Mouse (Mus musculus): Measurements from ENCODE around the gene Usmg5. TPM values are rescaled to one million over a fixed set of nuclear protein-coding genes. Genes with fewer than 3 reads are reported as not detected.
"Not testable (repeated sequence)": the region's sequence is repeated elsewhere in the genome, so short reads cannot be mapped to it uniquely, and the experiment has no call there.

The Usmg5 gene
- 1,592 and 1,616 TPM in 2 replicates for polyA plus RNA-seq (2015; fragmentation: Nextera tagmentation; extraction: Ambion mirVana)

DNA sequence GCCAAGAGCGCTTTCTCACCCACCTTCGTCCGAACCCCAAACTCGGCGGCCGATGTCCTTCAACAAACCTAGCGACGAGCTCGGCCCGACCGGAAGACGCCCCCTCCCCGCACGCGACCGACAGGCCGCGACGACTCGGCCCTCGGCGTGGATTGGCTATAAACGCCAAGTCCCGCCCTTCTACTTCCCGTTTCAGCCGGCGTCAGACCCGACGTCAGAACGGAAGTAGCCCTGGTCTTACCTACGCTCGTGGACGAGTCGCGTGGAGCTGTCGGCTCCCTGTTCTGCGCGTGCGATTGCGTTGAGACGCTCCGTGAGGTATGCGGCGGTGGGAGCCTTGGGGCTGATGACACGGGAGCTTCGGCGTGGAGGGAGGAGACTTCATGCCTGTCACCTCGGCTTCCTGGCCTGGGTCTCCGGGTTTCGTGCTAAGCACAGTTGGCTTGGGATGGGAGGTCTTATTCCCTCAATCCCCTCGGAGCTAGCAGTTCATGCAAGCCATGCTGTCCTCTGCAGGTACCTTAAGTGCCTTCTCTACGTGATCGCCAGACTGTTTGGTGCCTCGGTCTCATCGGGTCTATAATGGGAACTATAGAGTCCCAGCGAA is at the start of gene Usmg5, which contains the start of gene Pdcd11:
Gene Usmg5 (minus strand): TSS at position 98 of the 607 bp plus-strand sequence.
Gene Pdcd11 (plus strand): TSS at position 219 of the 607 bp plus-strand sequence.
- Histone ChIP-seq H3K27ac (ENCODE audit: low read length) (peak within 1 kb of the TSS; percentile 91), H3K4me1 (ENCODE audit: control insufficient read depth, insufficient read depth, low read length) (peaks cover 12% of the 10 kb centered on the region), H3K27me3 (replicated peaks; ENCODE audit: control insufficient read depth, insufficient read depth, low read length) (no peaks in the 10 kb centered on the region), H3K4me2 (ENCODE audit: low read depth, low read length) (peak within 1 kb of the TSS; percentile 76), H3K36me3 (ENCODE audit: control insufficient read depth, insufficient read depth, low read length) (peaks cover 5% of the 10 kb centered on the region), H3K4me3 (ENCODE audit: low read length) (peak within 1 kb of the TSS; percentile 95), H3K9ac (ENCODE audit: low read depth, low read length) (peak within 1 kb of the TSS; percentile 99), H3K9me3 (ENCODE audit: control insufficient read depth, low read length) (no peaks in the 10 kb centered on the region)
- peak; percentile 99 for ATAC-seq
- WGBS: under 1% methylated on average over 56 of the region's 56 CpGs

- not testable (repeated sequence) for H3K36me3 ChIP-seq (ENCODE audit: control insufficient read depth, insufficient read depth, low read length); H3K4me2 ChIP-seq (ENCODE audit: low read depth, low read length); H3K4me3 ChIP-seq (ENCODE audit: low read length); H3K9ac ChIP-seq (ENCODE audit: low read depth, low read length); H3K27me3 ChIP-seq (replicated peaks; ENCODE audit: control insufficient read depth, insufficient read depth, low read length); ATAC-seq; H3K27ac ChIP-seq (ENCODE audit: low read length); H3K9me3 ChIP-seq (ENCODE audit: control insufficient read depth, low read length)
- WGBS: 31% methylated on average over 7 of the region's 7 CpGs
- peaks cover 18% of the 10 kb centered on the region for H3K4me1 ChIP-seq (ENCODE audit: control insufficient read depth, insufficient read depth, low read length)
Measured at GRCm38 (mm10) chr19:47139611-47140010, 49.2 kb upstream of the Usmg5 start.

DNA sequence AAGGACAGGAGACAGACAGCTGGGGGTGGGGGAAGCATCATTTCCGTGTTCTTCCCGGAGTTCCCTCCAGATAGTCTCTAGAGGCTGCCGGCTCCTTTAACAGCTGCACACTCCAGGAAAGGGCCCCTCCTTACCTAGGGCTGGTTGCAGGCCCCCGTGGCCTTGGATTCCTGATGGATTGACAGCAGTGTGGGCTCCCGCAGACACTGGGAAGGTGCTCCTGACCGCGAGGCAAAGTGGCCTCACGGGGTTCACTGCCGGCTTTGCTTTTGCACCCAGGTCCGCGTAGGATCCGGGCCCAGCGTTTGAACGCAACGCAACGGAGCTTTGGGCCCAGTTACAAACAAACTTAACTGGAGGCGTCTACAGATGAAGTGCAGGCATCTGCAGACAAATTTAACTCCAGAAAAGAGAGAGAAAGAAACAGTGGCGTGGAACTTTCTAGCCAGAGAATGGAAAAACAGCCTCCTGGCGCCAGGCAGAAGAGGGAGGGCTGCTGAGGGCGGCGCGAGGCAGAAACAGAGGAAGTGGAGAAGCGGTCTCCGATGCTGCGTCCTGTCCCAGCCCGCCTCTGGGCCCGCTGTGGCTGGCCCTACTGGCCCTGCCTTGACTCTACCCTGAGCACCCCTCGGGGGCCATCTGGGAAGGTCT is 47.4 kb upstream of the Usmg5 start, which contains the start of gene Calhm2:
Gene Calhm2 (minus strand): TSS at position 524 of the 651 bp plus-strand sequence.
- WGBS: 2% methylated on average over 28 of the region's 28 CpGs
- Histone ChIP-seq H3K4me3 (ENCODE audit: low read length) (peak within 1 kb of the TSS; percentile 47), H3K9me3 (ENCODE audit: control insufficient read depth, low read length) (no peaks in the 10 kb centered on the region), H3K36me3 (ENCODE audit: control insufficient read depth, insufficient read depth, low read length) (peaks cover 4% of the 10 kb centered on the region; the same call in 1 of the 2 replicates), H3K4me1 (ENCODE audit: control insufficient read depth, insufficient read depth, low read length) (peaks cover 18% of the 10 kb centered on the region), H3K27me3 (replicated peaks; ENCODE audit: control insufficient read depth, insufficient read depth, low read length) (no peaks in the 10 kb centered on the region), H3K27ac (ENCODE audit: low read length) (peak within 1 kb of the TSS; percentile 77), H3K4me2 (ENCODE audit: low read depth, low read length) (peak within 1 kb of the TSS; percentile 59), H3K9ac (ENCODE audit: low read depth, low read length) (peak within 1 kb of the TSS; percentile 73)
- peak; percentile 73 for ATAC-seq

GRCm38 (mm10) chr19:47137051-47137581 is 46.7 kb upstream of the Usmg5 start:
- Histone ChIP-seq H3K27me3 (replicated peaks; ENCODE audit: control insufficient read depth, insufficient read depth, low read length) (no peaks in the 10 kb centered on the region), H3K27ac (ENCODE audit: low read length) (peak overlapping the region; percentile 77), H3K36me3 (ENCODE audit: control insufficient read depth, insufficient read depth, low read length) (peaks cover 11% of the 10 kb centered on the region; the same call in 1 of the 2 replicates), H3K9ac (ENCODE audit: low read depth, low read length) (peak overlapping the region; percentile 73), H3K4me3 (ENCODE audit: low read length) (peak overlapping the region; percentile 47), H3K4me2 (ENCODE audit: low read depth, low read length) (peak overlapping the region; percentile 59), H3K4me1 (ENCODE audit: control insufficient read depth, insufficient read depth, low read length) (peaks cover 18% of the 10 kb centered on the region), H3K9me3 (ENCODE audit: control insufficient read depth, low read length) (no peaks in the 10 kb centered on the region)
- WGBS: 23% methylated on average over 6 of the region's 6 CpGs
- peak; percentile 76 for ATAC-seq

DNA sequence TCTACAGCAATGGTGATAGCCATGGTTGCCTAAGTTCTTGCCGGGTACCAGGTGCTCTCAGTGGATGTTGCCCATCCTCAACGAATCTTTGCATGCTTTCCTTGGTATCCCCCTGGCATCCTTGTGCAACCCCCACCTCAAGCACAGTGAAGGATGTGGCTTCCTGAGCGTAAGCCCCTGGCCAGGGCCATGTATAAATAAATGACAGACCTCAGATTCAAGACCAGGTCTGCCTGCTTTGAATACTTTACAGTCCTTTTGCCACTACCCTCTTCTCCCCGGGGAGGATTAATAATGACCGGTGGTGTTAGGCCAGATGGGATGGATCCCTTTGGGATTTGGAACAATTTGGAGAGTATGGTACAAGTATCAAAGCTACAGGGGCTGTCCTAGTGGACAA is 45.7 kb upstream of the Usmg5 start:
- H3K4me1 ChIP-seq (ENCODE audit: control insufficient read depth, insufficient read depth, low read length): peaks cover 18% of the 10 kb centered on the region
- H3K4me2 ChIP-seq (ENCODE audit: low read depth, low read length): no peak overlapping the region; the same call in 1 of the 2 replicates
- peaks cover 11% of the 10 kb centered on the region; the same call in 1 of the 2 replicates for H3K36me3 ChIP-seq (ENCODE audit: control insufficient read depth, insufficient read depth, low read length)

GRCm38 (mm10) chr19:47135568-47135967 is 45.1 kb upstream of the Usmg5 start:
- Histone ChIP-seq H3K27me3 (replicated peaks; ENCODE audit: control insufficient read depth, insufficient read depth, low read length) (no peaks in the 10 kb centered on the region), H3K9ac (ENCODE audit: low read depth, low read length) (no peak overlapping the region), H3K4me3 (ENCODE audit: low read length) (no peak overlapping the region), H3K4me2 (ENCODE audit: low read depth, low read length) (no peak overlapping the region), H3K36me3 (ENCODE audit: control insufficient read depth, insufficient read depth, low read length) (peaks cover 14% of the 10 kb centered on the region; the same call in 1 of the 2 replicates), H3K27ac (ENCODE audit: low read length) (no peak overlapping the region), H3K4me1 (ENCODE audit: control insufficient read depth, insufficient read depth, low read length) (peaks cover 18% of the 10 kb centered on the region), H3K9me3 (ENCODE audit: control insufficient read depth, low read length) (no peaks in the 10 kb centered on the region)
- ATAC-seq: no peak
- 91% methylated on average over 17 of the region's 17 CpGs for WGBS

More for the DNA sequence above, 45.7 kb upstream of the Usmg5 start:
- Histone ChIP-seq H3K27me3 (replicated peaks; ENCODE audit: control insufficient read depth, insufficient read depth, low read length) (no peaks in the 10 kb centered on the region), H3K4me3 (ENCODE audit: low read length) (no peak overlapping the region), H3K9me3 (ENCODE audit: control insufficient read depth, low read length) (no peaks in the 10 kb centered on the region), H3K27ac (ENCODE audit: low read length) (no peak overlapping the region), H3K9ac (ENCODE audit: low read depth, low read length) (no peak overlapping the region)
- 81% methylated on average over 5 of the region's 5 CpGs for WGBS
- no peak for ATAC-seq

DNA sequence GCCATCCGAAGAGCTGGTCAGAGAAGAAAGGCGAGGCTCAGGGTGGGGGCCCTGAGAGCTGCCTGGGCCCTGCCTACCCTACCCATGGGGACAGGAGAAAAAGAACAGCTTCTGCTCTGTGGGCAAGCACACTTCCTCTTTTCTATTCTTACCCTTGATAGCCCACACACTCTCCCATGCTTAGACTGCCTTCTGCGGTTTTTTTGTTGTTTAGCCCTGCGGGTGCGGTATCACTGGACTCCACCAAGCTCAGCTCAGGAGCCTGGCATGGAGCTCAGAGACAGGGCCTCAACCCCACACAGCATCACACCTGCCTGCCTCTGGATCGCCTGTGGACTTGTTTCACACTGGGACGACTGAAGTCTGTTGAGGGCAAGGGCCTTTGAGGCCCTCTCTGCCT is 42.7 kb upstream of the Usmg5 start:
- ATAC-seq: no peak
- WGBS: 85% methylated on average over 7 of the region's 7 CpGs
- Histone ChIP-seq H3K4me3 (ENCODE audit: low read length) (no peak overlapping the region), H3K4me2 (ENCODE audit: low read depth, low read length) (no peak overlapping the region), H3K9ac (ENCODE audit: low read depth, low read length) (no peak overlapping the region), H3K36me3 (ENCODE audit: control insufficient read depth, insufficient read depth, low read length) (peaks cover 23% of the 10 kb centered on the region; the same call in 1 of the 2 replicates), H3K4me1 (ENCODE audit: control insufficient read depth, insufficient read depth, low read length) (peaks cover 11% of the 10 kb centered on the region), H3K9me3 (ENCODE audit: control insufficient read depth, low read length) (no peaks in the 10 kb centered on the region), H3K27ac (ENCODE audit: low read length) (no peak overlapping the region), H3K27me3 (replicated peaks; ENCODE audit: control insufficient read depth, insufficient read depth, low read length) (no peaks in the 10 kb centered on the region)

DNA sequence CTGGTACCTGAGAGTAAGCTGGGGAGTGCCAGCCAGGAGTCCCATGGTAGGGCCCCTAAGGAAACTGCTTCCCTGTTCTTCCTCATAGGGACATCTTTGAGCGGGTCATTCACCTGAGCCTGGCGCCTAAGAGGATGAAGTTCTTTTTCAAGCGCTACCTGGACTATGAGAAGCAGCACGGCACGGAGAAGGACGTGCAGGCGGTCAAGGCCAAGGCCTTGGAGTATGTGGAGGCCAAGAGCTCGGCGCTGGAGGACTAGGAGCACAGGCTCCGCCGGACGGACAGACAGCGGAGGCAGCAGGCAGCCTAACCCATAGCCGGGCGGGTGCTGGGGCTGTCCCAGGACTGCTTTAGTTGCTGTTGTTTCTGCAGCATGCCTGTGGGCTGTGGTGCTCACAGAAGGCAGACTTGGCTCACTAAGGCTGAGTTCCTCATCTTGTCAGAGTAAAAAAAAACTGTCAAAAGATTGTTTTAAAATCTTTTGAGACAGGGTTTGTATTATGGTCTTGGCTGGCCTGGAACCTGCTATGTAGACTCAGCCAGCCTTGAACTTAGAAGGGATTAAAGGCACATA is 40.2 kb upstream of the Usmg5 start:
- H3K36me3 ChIP-seq (ENCODE audit: control insufficient read depth, insufficient read depth, low read length): peaks cover 39% of the 10 kb centered on the region

GRCm38 (mm10) chr19:47128835-47129234 is 38.4 kb upstream of the Usmg5 start:
- H3K27me3 ChIP-seq (replicated peaks; ENCODE audit: control insufficient read depth, insufficient read depth, low read length): no peaks in the 10 kb centered on the region
- no peak overlapping the region for H3K4me2 ChIP-seq (ENCODE audit: low read depth, low read length)
- no peak overlapping the region for H3K9ac ChIP-seq (ENCODE audit: low read depth, low read length)
- WGBS: 92% methylated on average over 11 of the region's 11 CpGs
- H3K27ac ChIP-seq (ENCODE audit: low read length): no peak overlapping the region
- no peak for ATAC-seq
- H3K4me1 ChIP-seq (ENCODE audit: control insufficient read depth, insufficient read depth, low read length): no peaks in the 10 kb centered on the region
- H3K36me3 ChIP-seq (ENCODE audit: control insufficient read depth, insufficient read depth, low read length): peaks cover 45% of the 10 kb centered on the region
- H3K4me3 ChIP-seq (ENCODE audit: low read length): no peak overlapping the region
- no peaks in the 10 kb centered on the region for H3K9me3 ChIP-seq (ENCODE audit: control insufficient read depth, low read length)

More for the DNA sequence above, 40.2 kb upstream of the Usmg5 start:
- no peaks in the 10 kb centered on the region for H3K9me3 ChIP-seq (ENCODE audit: control insufficient read depth, low read length)
- H3K27ac ChIP-seq (ENCODE audit: low read length): no peak overlapping the region
- 96% methylated on average over 15 of the region's 15 CpGs for WGBS
- H3K9ac ChIP-seq (ENCODE audit: low read depth, low read length): no peak overlapping the region
- ATAC-seq: no peak
- H3K27me3 ChIP-seq (replicated peaks; ENCODE audit: control insufficient read depth, insufficient read depth, low read length): no peaks in the 10 kb centered on the region
- H3K4me1 ChIP-seq (ENCODE audit: control insufficient read depth, insufficient read depth, low read length): no peaks in the 10 kb centered on the region
- no peak overlapping the region for H3K4me2 ChIP-seq (ENCODE audit: low read depth, low read length)
- no peak overlapping the region for H3K4me3 ChIP-seq (ENCODE audit: low read length)

Data from intestine, embryonic 16.5 days (tissue).